Mouse (Mus musculus) subcutaneous adipose tissue, adult 2 months (tissue): Measurements from ENCODE around the gene Bbox1. TPM values are rescaled to one million over a fixed set of nuclear protein-coding genes. Genes with fewer than 3 reads are reported as not detected.

ENCODE experiments used
- polyA plus RNA-seq: library from polyadenylated mRNA; depleted of rRNA; stranded (reverse); fragments of >200 nt; gene quantifications from 2 replicates; pipeline ENCODE4 v1.2.3, GENCODE M21; 2012; ENCODE audit warnings: low replicate concordance; rRNA removed

Gene Bbox1
- 0.10 TPM in 1 of 2 replicates, not detected in the other for polyA plus RNA-seq

DNA sequence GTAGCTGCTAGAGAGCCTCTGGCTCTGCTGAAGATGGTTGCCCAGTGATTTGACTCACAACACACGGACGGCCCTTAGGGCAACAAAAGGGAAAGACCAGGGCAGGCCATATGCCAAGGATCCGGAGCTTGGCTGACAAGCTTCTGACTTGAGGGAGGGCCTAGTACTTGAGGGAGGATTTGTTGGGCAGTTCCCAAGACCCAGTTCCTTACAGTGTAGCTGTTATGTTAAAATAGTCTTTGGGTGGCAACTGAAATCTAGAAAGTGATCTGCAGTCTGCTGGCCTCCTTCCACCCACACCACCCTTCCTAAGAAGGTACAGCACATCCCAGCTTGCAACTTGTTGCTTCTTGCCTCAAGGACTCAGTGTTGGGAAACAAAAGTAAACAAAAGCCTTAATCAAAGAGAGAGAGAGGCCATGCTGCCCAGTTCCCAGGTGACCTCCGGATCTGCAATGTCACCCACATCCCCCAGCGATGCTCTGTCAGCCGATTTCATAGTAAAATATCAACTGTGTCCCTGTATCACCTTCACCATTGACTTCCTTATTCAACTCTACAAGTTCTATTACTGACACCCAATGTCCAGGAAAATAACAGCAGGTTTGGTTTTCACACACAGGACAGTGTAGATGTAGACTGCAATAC is at the start of gene Bbox1:
Bbox1 (minus strand) TSS at position 52 of the 647 bp plus-strand sequence.

DNA sequence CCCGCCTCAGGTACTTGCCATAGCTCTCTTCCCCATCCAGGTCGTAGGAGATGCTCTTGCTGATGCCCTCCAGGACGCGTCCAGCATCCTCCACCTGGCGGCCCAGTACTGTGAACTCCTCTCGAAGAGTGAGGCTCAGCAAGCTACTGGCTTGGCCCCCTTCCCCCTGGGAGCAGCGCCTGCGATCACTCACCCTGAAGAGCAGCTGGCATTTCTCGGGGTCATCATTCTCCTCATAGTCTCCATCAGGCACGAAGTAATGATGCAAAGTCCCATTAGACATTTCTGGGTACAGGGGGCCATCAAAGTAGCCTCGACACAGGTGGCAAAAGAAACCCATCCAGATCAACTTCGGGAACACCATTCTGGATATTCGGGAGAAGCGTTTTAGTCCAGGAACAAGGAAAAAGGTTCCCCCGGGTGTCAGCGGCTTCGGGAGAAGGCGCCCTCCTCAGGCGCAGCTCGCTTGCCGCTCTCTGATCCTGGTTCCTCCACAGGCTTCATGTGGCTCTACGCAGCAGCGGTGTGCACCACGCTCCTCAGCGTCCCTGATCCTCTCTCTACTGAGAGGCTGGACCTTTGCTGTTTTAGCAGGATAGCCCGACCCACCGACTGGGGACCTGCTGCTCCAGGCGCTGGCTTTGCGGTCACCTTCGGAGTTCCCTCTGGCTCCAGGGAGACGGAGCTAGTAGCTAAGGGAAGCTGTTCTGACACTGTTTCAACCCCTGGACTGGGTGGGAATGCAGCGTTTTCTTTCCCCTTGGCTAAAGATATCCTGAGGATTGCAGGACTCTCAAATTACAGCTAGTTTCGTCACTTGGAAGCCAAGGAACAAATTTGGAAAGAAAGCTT is 48.3 kb upstream of the Bbox1 start, which contains the start of gene Fibin:
Fibin (minus strand) TSS at position 752 of the 852 bp plus-strand sequence.

Other genes starting within 250 kb of the Bbox1 start
- 3.7 and 4.7 TPM in 2 replicates for gene Fibin, start 48.6 kb upstream of the Bbox1 start, polyA plus RNA-seq